9 mouse cellular contexts compared by ENCODE assay signal in genomic region chr4:132302939-132303479, GRCm38 (mm10). TPM values are rescaled to one million over a fixed set of nuclear protein-coding genes. Genes with fewer than 3 reads are reported as not detected.
DNase-seq lines count a peak whose midpoint lies in the region; ATAC-seq and TF ChIP-seq lines count a peak whose summit lies in the region.
"Had no signal": no experiment of that assay in that cellular context is flagged by ENCODE, and none has a peak within 500 bp of the region (broad histone marks: within the 10 kb centered on the region; RNA-seq: fewer than 3 reads in every experiment).

Gene Rab42, minus strand, starts transcription at chr4:132303385.

- TF ChIP-seq POLR2A in heart, adult 2 months (IDR thresholded peaks at IDR 0.05; ENCODE audit: insufficient read depth, low read depth, low read length): no peak

- no peaks in the 10 kb centered on the region for H3K4me1 ChIP-seq in embryonic facial prominence, embryonic 14.5 days (ENCODE audit: control insufficient read depth, insufficient read depth, low read length)
- peaks cover 6% of the 10 kb centered on the region; the same call in 1 of the 2 replicates for H3K4me1 ChIP-seq in heart, adult 2 months (ENCODE audit: control insufficient read depth, insufficient read depth, low read length)
- 0 out of 2 replicates have a peak, but pooled peaks cover 2% of the 10 kb centered on the region for H3K4me1 ChIP-seq in midbrain, embryonic 16.5 days (ENCODE audit: control insufficient read depth, insufficient read depth, low read length)

- peak within 1 kb of the TSS; percentile 47 for H3K4me3 ChIP-seq in embryonic facial prominence, embryonic 14.5 days (ENCODE audit: low read depth, low read length)
- H3K4me3 ChIP-seq in heart, adult 2 months: peak within 1 kb of the TSS; percentile 59
- H3K4me3 ChIP-seq in midbrain, embryonic 16.5 days (ENCODE audit: low read depth, low read length): peak within 1 kb of the TSS; percentile 42

- DNase-seq in layer of hippocampus, adult 11-12 months (ENCODE audit: low spot score): peak; percentile 57
- DNase-seq in layer of hippocampus, adult 9-10 months (ENCODE audit: low spot score): no peak
- DNase-seq in embryonic facial prominence, embryonic 14.5 days (ENCODE audit: low spot score): peak; percentile 79
- DNase-seq in heart, adult 2 months: peak; percentile 68 to 74
- DNase-seq in kidney, adult 18-20 months: peak; percentile 50
- DNase-seq in liver: peak; percentile 80
- peak; percentile 45 to 75 for DNase-seq in spleen, postnatal 4 days (ENCODE audit: low spot score in 2 of 2)

- 0% methylated on average over 15 of the region's 31 CpGs for WGBS in embryonic facial prominence, embryonic 14.5 days
- 1% methylated on average over 30 of the region's 31 CpGs for WGBS in heart, adult 2 months
- WGBS in midbrain, embryonic 16.5 days: 1% methylated on average over 31 of the region's 31 CpGs

- TF ChIP-seq CTCF in heart, adult 2 months (IDR thresholded peaks at IDR 0.05): peak; percentile 58

- no peaks in the 10 kb centered on the region for H3K9me3 ChIP-seq in embryonic facial prominence, embryonic 14.5 days (ENCODE audit: control insufficient read depth, low read length)
- H3K9me3 ChIP-seq in midbrain, embryonic 16.5 days (replicated peaks; ENCODE audit: control insufficient read depth, low read length, poor library complexity, severe bottlenecking): no peaks in the 10 kb centered on the region

- peak within 1 kb of the TSS; percentile 66 for H3K9ac ChIP-seq in embryonic facial prominence, embryonic 14.5 days (ENCODE audit: low read depth, low read length)
- H3K9ac ChIP-seq in heart, adult 2 months (ENCODE audit: low read depth, low read length): peak within 1 kb of the TSS; percentile 61
- peak within 1 kb of the TSS; percentile 57 for H3K9ac ChIP-seq in midbrain, embryonic 16.5 days (ENCODE audit: low read depth, low read length)

- H3K79me2 ChIP-seq in heart, adult 2 months (replicated peaks; ENCODE audit: control insufficient read depth, insufficient read depth, low read length): no peaks in the 10 kb centered on the region

- peak within 1 kb of the TSS; percentile 56 for H3K27ac ChIP-seq in embryonic facial prominence, embryonic 14.5 days (replicated peaks; ENCODE audit: low read depth, low read length)
- peak within 1 kb of the TSS; percentile 64 for H3K27ac ChIP-seq in heart, adult 2 months
- no peak within 1 kb of the TSS for H3K27ac ChIP-seq in midbrain, embryonic 16.5 days (ENCODE audit: low read length)

- TF ChIP-seq EP300 in heart, adult 2 months (IDR thresholded peaks at IDR 0.05; ENCODE audit: insufficient read depth, low read depth, low read length): no peak

- ATAC-seq in embryonic facial prominence, embryonic 14.5 days (ENCODE audit: low read depth): peak; percentile 81
- ATAC-seq in midbrain, embryonic 16.5 days: peak; percentile 43; the same call in 1 of the 2 replicates
- ATAC-seq: Patski had no signal

- H3K27me3 ChIP-seq in embryonic facial prominence, embryonic 14.5 days (replicated peaks; ENCODE audit: control insufficient read depth, insufficient read depth, low read length): no peaks in the 10 kb centered on the region
- no peaks in the 10 kb centered on the region for H3K27me3 ChIP-seq in heart, adult 2 months (ENCODE audit: control insufficient read depth, insufficient read depth, low read length)
- H3K27me3 ChIP-seq in midbrain, embryonic 16.5 days (ENCODE audit: control insufficient read depth, insufficient read depth, low read depth, low read length): no peaks in the 10 kb centered on the region
- H3K27me3 ChIP-seq: Patski had no signal

- H3K36me3 ChIP-seq in embryonic facial prominence, embryonic 14.5 days (ENCODE audit: control insufficient read depth, insufficient read depth, low read length): no peaks in the 10 kb centered on the region
- no peaks in the 10 kb centered on the region for H3K36me3 ChIP-seq in heart, adult 2 months (ENCODE audit: control insufficient read depth, insufficient read depth, low read length)
- H3K36me3 ChIP-seq in midbrain, embryonic 16.5 days (ENCODE audit: control insufficient read depth, insufficient read depth, low read length): no peaks in the 10 kb centered on the region

- intact Hi-C loops in heart, adult 2 months (cut with DNase I): no loop called here

- peak within 1 kb of the TSS; percentile 69 for H3K4me2 ChIP-seq in embryonic facial prominence, embryonic 14.5 days (ENCODE audit: low read depth, low read length)
- peak within 1 kb of the TSS; percentile 67 for H3K4me2 ChIP-seq in midbrain, embryonic 16.5 days (ENCODE audit: low read length)

RNA-seq across cellular contexts. Expression of gene Rab42, which starts in this region (rescaled TPM):
- 1.8 and 2.3 TPM in 2 replicates for polyA plus RNA-seq in embryonic facial prominence, embryonic 14.5 days (2014; fragmentation: Nextera tagmentation; extraction: Ambion mirVana)
- total RNA-seq in heart, adult 2 months (2021): 1 to 10 TPM in 1 of 2 experiments, under 1 TPM in 1; 0.73 to 1.1 TPM
- 3.8 and 4.2 TPM in 2 replicates for polyA plus RNA-seq in heart, adult 2 months (2012; rRNA removed)
- polyA plus RNA-seq in midbrain, embryonic 16.5 days (2015; fragmentation: Nextera tagmentation; extraction: Ambion mirVana): 2.1 and 2.9 TPM in 2 replicates
- polyA plus RNA-seq: Patski had no signal
